Mouse (Mus musculus): ENCODE measurements around the gene 2510002D24Rik.

Gene 2510002D24Rik

DNA sequence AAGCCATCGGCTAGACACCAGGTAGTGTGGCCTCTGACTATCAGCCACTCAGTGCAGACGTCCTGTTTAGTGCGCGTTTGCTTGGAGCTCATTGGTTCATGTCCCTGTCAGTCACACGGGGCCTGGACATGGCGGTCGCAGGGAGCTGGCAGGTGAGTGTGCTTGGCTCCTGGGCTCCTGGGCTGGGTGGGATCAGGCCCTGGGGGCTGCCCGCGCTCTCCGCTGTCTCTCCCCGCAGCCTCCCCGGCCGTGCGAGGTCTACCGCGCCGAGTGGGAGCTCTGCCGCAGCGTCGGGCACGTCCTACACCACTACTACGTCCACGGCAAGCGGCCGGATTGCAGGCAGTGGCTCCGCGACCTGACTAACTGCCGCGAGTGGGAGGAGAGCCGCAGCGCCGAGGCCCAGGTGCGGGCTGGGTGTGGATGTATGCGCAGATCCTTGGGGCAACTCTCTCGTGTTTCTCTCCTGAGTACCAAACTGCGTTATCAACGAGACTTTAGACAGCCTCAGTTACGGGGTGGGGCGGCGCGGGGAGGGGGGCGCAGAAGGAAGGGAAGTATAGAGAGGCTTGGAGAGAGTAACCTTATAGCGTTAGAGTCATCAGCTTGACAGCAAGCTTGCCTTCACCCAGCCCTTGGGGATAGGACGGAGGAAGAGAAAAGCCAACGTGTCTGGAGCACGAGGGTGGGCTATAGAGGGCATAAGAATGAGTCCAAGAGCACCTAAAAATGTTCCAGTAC lies at the start of gene 2510002D24Rik, which contains the start of gene Gm28539:
2510002D24Rik (plus strand) TSS at position 111 of the 741 bp plus-strand sequence.
Gm28539 (plus strand) TSS at position 117 of the 741 bp plus-strand sequence.
- ATAC-seq (ENCODE audit: insufficient number of reproducible peaks, low FRiP score, low TSS enrichment), result peak; percentile 99

DNA sequence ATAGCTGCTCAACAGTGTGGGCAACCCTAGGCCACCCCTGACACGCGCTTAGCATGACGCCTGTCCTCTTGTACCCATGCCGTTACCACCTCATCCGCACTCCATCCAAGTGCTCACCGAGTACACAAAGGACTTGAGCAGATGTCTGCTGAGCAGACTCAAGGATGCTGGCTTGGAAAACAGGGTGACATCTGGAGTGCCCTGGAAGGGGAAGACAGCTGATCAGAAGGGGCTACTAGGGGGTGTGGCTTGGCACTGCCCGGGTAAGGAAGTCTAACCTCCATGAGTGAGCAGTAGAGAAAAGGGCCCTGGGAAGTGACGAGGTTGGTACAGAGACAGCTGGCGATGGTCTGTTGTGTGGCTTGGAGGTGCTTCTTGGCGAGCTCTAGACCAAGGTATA lies 49.7 kb upstream of the 2510002D24Rik start:
- no peak for ATAC-seq (ENCODE audit: insufficient number of reproducible peaks, low FRiP score, low TSS enrichment)

DNA sequence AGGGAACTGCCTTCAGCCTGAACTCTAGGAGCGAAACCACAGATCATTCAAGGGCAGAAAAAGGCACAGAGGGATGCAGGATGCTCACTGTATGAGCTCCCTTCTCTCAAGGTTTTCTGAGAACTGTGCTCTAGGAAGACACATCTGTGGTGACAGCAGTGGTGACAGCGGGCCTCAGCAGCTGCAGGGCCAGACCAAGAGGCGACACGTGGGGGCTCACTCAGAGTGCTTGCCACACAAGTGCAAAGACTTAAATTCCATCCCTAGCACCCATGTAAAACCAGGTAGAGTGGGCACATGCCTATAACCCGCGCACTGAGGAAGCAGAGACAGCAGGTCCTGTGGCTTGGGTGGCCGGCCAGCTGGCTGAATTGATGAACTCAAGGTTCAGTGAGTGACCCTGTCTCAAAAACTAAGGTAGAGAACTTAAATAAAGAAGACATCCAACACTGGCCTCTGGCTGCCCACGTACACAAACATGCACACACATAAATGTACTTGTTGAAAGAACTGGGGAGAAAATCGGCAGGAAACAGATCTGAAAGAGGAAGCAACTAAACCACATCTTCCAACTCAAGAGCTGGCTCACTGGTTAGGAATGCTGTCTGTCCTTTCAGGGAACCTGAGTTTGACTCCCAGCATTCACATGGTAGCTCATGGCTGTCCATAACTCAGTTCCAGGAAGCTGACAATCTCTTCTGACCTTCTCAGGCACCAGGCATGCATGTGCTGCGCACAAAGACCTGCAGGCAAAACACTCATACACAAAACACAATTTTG lies 47.6 kb upstream of the 2510002D24Rik start:
- ATAC-seq (ENCODE audit: insufficient number of reproducible peaks, low FRiP score, low TSS enrichment), result no peak

DNA sequence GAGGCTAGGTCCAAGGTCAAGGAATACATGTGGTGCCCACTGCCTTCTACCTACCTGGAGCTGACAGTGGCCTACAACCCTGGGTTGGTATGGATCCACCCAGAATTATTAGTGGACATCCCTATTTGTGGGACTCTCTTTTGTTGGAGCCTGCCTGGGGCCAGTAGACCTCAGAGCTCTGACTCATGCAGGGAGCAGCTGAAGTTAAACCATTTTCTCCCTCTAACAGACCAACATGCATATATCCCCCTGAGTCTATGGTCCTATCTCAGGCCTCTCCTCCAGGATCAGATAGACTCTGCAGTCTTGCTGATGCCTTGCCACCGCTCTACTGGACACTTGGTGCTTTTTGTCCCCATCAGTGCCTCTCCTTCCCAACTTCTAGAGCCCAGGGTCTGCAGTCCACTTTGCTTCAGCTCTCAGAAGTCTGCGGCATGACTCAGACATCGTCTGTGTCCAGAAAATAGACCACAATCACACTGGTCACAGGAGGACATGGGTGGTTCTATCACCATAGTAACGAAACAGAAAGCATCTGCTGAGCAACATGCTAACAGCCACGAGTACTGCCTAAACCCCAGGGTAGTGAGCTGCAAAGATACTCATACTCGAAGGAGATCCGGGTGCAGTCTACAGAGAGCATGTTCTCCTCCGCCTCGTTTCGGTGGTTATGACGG lies 41.0 kb upstream of the 2510002D24Rik start:
- ATAC-seq (ENCODE audit: insufficient number of reproducible peaks, low FRiP score, low TSS enrichment), result no peak

DNA sequence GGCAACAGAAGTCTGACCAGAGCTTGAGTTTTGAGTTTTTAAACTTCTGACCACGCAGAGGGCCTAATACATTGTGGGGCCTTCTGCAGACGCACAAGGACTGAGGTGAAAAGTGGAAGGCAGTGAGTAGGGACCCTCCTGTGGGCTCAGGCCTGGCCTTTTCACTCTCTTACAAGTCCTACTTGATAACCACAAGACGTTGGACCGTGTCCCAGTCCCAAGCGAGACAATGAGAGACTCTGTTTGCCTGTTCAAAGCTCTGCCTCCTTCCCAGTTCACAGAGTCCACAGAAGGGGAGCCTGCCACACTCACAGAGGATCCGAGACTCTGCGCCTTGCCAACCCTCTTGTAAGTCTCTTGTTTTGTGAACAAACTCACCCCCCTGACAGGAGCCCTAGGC lies 39.7 kb upstream of the 2510002D24Rik start:
- no peak for ATAC-seq (ENCODE audit: insufficient number of reproducible peaks, low FRiP score, low TSS enrichment)

DNA sequence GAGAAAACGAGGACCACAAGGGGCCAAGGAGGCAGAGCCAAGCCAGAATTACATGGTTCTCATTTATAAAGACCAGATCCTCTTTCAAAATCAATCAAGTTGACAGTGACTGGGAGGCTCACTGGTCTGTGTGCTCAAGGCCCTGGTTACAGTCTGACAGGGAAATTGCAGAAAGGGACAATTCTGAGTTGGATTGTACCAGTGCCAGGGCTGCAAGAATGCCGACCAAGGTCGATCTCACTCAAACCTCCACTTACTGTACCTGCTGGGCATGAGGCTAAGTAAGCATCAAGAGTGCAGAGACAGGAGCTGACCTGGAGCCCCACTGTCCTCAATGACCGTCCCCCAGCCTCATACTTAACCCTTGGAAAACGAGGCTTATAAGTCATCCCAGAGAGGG lies 38.2 kb upstream of the 2510002D24Rik start:
- ATAC-seq (ENCODE audit: insufficient number of reproducible peaks, low FRiP score, low TSS enrichment), result no peak

DNA sequence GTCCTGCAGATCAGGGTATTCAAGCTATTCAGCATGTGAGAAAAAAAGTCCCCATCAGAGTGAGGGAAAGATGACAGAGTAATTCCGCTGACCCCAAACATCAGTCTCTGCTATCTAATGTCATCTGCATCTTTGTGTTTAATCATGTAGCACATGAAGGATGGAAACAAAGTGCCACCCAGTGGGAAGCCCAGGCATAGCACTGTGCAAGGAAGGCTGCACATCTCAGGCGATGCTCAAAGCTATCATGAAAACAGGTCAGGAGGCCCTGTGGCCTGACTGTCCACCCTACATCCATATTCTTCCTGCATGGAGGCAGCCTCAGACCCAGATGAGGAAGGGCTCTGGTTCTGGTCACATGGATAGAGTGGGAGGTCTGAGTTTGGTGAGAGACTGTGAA lies 37.5 kb upstream of the 2510002D24Rik start:
- ATAC-seq (ENCODE audit: insufficient number of reproducible peaks, low FRiP score, low TSS enrichment), result 0 out of 2 replicates have a peak, but pooled peaks have one; percentile 31

DNA sequence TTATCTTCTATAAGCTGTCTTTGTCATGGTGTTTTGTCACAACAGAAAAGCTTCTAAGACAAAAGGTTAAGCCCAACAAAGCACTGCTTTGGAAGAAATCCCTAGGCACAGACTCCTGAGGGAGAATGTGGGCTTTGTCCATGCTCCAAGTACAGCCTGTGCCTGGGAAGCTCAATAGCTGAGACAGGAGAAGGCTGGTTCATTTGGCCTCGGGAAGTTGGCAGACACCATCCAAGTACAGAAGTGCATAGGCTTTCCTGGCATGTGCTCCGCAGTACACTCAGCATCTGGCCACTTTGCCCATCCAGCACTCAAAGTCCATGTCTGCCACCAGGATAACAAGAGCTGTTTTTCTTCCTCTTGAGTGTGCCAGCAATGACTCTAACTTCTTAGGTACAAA lies 30.6 kb upstream of the 2510002D24Rik start:
- no peak for ATAC-seq (ENCODE audit: insufficient number of reproducible peaks, low FRiP score, low TSS enrichment)

DNA sequence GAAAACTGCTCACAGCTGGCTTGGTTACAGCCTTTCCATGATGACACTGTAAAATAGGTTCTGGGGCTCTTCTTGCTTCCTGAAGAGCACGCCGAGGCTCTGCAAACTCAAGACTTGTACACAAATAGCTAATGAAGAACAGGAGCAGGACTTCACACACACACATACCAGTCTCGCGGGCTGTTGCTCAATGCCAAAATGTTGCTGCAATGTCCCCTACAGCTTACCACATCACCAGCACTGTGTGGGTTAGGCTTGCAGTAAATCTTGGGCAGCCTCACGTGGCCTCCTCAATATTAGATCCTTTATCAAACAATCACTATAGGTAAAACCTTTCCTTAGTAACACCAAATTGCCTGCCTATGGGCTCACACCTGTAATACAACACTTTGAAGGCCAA lies 27.4 kb upstream of the 2510002D24Rik start:
- ATAC-seq (ENCODE audit: insufficient number of reproducible peaks, low FRiP score, low TSS enrichment), result no peak

DNA sequence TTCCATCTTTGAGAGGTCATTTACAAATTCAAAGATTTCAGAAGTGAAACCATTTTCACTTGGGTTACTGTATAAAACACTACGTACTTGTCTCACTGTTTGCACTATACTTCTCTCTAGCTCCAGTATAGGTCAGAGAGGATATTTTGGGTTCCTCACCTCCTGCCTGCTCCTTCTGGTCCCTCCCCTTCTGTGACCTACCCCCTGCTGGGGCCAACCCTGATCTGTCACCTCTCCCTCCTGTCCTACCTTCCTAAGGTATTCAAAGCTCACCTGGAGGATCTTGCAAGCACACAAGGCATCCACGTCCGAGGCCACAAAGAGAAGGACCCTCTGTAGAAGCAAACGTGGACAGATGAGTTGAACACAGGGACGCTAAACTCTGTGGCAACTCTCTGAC lies 25.3 kb upstream of the 2510002D24Rik start:
- ATAC-seq (ENCODE audit: insufficient number of reproducible peaks, low FRiP score, low TSS enrichment), result no peak

DNA sequence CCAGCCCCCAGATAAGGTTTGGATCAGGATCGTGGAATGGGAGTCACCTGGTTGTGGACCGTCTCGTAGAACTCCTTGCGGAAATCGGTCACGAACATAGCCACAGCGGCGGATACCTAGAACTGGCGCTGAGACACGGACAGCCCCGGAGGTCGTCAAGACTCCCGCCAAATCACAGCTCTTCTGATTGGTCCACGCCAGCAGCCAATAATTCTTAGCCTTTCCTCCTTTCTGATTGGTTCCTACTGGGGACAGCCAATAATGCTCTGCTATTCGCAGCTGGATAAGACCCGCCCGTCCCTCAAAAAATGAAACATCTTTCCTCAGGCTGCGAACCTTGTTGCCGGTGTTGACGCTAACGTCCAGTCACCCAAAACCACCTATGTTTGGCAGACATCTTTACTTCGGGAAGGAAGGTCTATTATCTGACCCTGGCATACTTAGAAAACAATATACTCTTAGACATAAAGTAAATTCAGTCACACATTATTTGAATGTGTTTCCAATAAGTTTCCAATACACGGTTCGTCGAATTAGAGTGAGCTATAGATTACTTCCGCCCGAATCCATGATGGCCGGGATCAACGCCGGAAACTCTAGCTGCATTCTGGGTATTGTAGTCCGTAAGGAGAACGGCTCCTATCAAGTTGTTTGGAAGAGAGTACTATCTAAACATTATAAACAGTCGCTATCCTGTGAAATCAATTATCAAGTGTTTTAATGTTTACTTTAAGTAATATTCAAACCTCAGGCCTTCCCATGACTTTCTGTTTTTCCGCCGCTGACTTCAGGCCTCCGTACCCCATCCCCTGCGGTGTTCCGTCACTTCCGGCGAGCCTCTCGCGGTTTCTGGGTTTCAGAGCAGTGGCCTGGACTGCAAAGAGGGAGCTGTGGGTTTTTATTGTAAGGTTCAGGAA lies 24.7 kb upstream of the 2510002D24Rik start, which contains the start of the genes Ufd1 and Cdc45:
Ufd1 (plus strand) TSS at position 312 of the 917 bp plus-strand sequence.
Cdc45 (minus strand) TSS at position 520 of the 917 bp plus-strand sequence.
- ATAC-seq (ENCODE audit: insufficient number of reproducible peaks, low FRiP score, low TSS enrichment), result peak; percentile 94

DNA sequence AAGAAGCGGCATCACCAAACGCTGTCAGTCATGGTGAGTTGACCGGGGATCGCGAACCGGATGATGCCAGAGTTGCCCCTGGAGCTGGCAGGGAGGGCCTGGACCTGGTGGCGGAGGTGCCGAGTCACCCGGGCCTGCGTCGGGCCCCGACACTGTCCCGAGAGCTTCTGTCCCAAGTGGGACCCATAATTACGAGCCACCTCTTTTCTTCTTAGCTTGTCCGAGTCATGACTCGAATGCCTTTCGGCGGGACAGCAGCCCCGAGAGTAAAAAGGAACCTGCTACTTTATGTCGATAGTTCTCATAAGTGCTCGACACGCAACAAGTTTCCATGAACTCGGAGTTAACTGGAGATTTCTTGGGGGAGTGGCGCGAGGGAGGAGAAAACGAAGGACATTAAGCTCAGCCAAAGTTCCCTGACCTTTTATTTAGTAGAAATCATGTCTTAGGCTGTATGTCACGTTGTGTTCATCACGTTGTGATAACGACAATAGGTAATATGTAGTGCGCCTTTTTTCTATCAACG lies 23.9 kb upstream of the 2510002D24Rik start:
- no peak for ATAC-seq (ENCODE audit: insufficient number of reproducible peaks, low FRiP score, low TSS enrichment)

DNA sequence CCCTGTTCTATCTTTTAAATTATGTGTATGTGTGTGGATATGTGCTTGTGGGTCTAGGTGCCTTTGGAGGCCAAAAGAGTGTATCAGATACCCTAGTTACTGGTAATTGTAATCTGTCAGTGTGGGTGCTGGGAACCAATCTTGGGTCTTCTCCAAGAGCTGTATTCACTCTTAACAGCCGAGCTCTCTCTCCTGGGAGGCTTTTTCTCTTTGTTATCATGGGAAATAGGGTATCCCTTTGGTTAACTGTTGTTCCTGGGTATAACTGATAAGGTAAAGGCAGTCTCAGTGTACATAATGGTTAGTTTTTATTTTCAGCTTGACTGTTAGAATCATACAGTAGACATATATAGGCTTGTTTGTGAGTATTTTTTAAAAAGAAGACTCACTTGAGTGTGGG lies 14.0 kb upstream of the 2510002D24Rik start:
- no peak for ATAC-seq (ENCODE audit: insufficient number of reproducible peaks, low FRiP score, low TSS enrichment)

DNA sequence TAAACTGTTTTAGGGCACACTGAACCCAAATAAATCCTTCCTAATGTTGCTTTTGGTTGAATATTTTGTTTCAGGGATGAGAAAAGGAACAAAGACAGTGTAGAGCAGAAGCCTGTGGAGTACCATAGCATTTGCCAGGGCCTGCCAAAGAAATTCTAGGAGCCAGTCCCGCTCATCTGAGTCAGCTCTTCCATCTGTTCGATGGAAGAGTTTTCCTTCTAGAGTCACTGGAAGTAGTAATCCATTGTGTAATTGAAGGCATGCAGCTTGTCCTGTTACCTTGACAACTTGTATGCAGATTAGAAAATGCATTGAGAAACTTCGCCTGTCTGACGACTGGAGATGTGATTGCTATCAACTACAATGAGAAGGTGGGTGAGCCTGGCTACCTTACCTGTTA lies 13.5 kb upstream of the 2510002D24Rik start:
- no peak for ATAC-seq (ENCODE audit: insufficient number of reproducible peaks, low FRiP score, low TSS enrichment)

DNA sequence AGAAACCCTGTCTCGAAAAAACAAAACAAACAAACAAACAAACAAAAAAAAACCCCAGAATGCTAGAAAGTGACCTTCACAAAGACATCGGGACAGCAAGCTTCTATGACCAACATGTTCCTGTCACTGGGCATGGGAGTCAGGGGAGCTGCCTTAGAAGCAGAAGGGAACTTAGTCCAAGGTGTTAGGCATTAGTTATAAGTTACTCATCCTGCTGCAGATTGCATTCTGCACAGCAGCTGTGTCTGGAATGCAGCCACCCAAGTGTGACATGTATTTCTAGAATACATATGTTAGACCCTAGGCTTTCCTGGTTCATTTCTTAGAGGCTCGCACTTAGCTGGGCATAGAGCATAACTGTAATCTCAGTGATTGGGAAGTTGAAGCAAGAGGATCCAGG lies 7.7 kb upstream of the 2510002D24Rik start:
- no peak for ATAC-seq (ENCODE audit: insufficient number of reproducible peaks, low FRiP score, low TSS enrichment)

DNA sequence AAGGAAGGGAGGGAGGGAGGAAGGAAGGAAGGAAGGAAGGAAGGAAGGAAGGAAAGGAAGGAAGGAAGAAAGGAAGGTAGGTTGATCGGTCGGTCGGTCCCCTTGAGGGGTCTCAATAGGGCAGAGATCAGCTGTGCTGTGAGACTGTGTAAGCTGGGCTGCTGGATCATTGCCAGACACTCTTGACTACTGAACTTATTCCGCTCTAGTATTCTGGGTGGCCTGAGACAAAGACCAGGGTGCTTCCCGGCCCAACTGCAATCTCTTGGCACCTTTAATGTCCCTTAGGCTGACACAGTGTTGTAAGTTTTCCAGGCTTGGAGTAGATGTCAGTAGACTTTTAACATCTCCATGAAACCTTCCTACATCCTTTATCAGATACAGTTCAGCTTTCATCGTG lies 7.3 kb upstream of the 2510002D24Rik start:
- ATAC-seq (ENCODE audit: insufficient number of reproducible peaks, low FRiP score, low TSS enrichment), result no peak

DNA sequence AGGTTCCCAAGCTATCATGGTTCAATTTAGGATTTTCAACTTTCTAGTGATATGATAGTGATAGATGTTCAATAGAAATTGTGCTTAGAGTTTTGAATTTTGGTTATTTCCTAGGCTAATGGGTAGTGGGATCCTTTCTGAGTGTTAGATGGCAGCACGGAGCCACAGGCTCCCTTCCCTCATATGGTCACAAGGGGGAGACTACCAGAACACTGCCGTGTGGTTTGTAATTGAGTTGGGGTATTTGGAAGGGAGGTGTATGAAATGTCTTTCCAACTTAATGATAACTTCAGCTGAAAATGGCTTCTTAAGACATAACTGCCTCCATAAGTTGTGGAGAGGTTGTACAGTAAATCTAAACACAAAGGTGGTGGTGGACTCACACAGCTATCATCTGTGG lies 2.9 kb upstream of the 2510002D24Rik start:
- no peak for ATAC-seq (ENCODE audit: insufficient number of reproducible peaks, low FRiP score, low TSS enrichment)

DNA sequence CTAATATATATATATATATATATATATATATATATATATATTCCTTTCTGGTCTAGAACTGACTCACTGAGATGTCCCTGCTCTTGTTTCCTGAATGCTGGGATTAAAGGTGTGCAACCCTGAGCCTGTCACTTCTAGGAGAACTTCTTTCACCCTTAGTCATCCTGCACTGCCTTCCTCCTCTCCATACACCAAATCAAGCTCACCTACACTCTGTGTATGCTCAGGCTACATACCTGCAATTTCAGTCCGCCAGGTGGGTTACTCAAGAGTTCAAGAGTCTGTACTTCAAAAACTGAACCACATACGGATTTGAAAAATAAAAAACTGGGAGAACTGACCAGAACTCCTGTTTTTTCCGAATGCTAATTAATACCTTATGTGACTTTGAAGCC lies 308 bp upstream of the 2510002D24Rik start:
- peak; percentile 4; the same call in 1 of the 2 replicates for ATAC-seq (ENCODE audit: insufficient number of reproducible peaks, low FRiP score, low TSS enrichment)

DNA sequence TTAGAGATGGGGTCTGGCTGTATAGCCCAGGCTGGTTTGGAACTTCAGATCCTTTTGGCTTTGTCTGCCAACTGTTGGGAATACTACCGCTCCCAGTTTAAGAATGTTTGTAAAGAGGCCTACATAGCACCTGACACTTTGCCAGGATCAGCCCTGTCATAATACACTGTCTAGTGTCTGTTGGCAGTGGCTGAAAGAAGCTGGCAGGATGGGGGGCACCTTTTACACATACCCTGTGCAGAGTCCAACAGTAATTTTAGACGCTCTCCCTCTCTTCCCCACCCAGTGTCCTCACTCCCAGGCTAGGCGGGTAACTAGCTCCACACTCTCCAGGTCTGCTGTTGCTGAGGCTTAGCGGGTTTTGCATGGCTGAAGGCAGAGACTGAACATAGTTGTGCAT lies 2.0 kb downstream of the 2510002D24Rik start:
- ATAC-seq (ENCODE audit: insufficient number of reproducible peaks, low FRiP score, low TSS enrichment), result no peak
